Mouse (Mus musculus): ENCODE measurements around the gene Uqcr10. TPM values are rescaled to one million over a fixed set of nuclear protein-coding genes. Genes with fewer than 3 reads are reported as not detected.
A peak's percentile ranks its signal among the peaks of the same experiment; 100 is the strongest.

Gene Uqcr10
- polyA plus RNA-seq, 1 experiment from 2014 or later: 679 TPM

- H3K27ac ChIP-seq: no peak overlapping the region
- H3K4me2 ChIP-seq: no peak overlapping the region
- ATAC-seq (ENCODE audit: insufficient number of reproducible peaks, insufficient read depth, low FRiP score, low TSS enrichment, low read depth): no peak
- H3K36me3 ChIP-seq: peaks cover 13% of the 10 kb centered on the region; the same call in 1 of the 2 replicates
- 29% methylated on average over 12 of the region's 12 CpGs for WGBS
- H3K27me3 ChIP-seq: peaks cover 1% of the 10 kb centered on the region; the same call in 1 of the 2 replicates
- no peak overlapping the region for H3K9ac ChIP-seq (replicated peaks)
- H3K4me1 ChIP-seq (replicated peaks): peaks cover 12% of the 10 kb centered on the region
- no peaks in the 10 kb centered on the region for H3K9me3 ChIP-seq
- H3K4me3 ChIP-seq (replicated peaks): no peak overlapping the region
Observed at GRCm38 (mm10) chr11:4734179-4734578, 30.0 kb upstream of the Uqcr10 start.

GRCm38 (mm10) chr11:4731781-4732180 lies 27.6 kb upstream of the Uqcr10 start:
- Histone ChIP-seq H3K27me3 (no peaks in the 10 kb centered on the region), H3K4me1 (replicated peaks) (peaks cover 12% of the 10 kb centered on the region), H3K36me3 (peaks cover 13% of the 10 kb centered on the region; the same call in 1 of the 2 replicates)

DNA sequence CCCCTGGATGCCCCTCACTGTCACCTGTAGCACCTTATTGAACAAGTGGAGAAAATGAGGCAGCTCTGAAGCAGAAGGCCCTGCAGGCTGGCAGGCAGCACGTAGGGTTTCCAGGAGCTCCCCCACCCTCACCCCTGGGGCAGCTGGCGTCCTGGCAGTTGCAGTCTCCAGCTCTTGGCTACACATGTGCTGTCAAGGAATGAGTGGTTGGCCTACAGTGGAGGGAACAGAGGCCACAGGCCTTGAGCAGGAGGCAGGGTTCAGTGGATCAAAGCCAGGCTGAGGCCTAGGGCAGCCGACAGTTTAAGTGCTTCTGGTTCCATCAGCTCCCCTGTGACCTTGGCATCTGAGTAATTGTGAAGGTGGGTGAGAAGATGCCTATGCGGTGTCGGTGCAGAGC lies 26.8 kb upstream of the Uqcr10 start:
- 65% methylated on average over 5 of the region's 5 CpGs for WGBS
- H3K27ac ChIP-seq: no peak overlapping the region
- H3K9ac ChIP-seq (replicated peaks): no peak overlapping the region

More at GRCm38 (mm10) chr11:4731781-4732180, 27.6 kb upstream of the Uqcr10 start:
- Histone ChIP-seq H3K27ac (no peak overlapping the region), H3K9ac (replicated peaks) (no peak overlapping the region), H3K4me2 (no peak overlapping the region), H3K9me3 (no peaks in the 10 kb centered on the region), H3K4me3 (replicated peaks) (no peak overlapping the region)
- ATAC-seq (ENCODE audit: insufficient number of reproducible peaks, insufficient read depth, low FRiP score, low TSS enrichment, low read depth): no peak
- WGBS: 64% methylated on average over 7 of the region's 7 CpGs

DNA sequence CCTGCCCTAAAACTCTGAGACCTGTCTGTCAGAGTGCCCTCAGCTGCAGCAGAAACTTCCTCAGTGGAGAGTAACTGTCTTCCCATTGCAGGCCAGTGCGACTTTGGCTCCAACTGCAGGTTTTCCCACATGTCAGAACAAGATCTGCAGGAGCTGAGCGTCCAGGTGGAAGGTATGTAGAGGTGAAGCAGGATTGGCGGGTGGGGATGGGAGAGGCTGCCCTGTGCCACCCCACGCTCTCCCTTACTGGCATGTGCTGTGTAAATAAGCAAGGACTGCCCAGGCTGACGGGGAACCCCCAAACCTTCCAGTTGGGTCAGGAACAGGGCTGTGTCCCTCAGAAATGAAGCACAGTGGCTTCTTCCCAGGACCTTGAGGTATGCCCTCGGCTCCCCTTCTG lies 26.0 kb upstream of the Uqcr10 start:
- Histone ChIP-seq H3K27me3 (no peaks in the 10 kb centered on the region), H3K4me1 (replicated peaks) (peaks cover 3% of the 10 kb centered on the region; the same call in 1 of the 2 replicates), H3K9ac (replicated peaks) (no peak overlapping the region), H3K9me3 (no peaks in the 10 kb centered on the region), H3K4me2 (no peak overlapping the region), H3K27ac (peak overlapping the region; percentile 50; the same call in 1 of the 2 replicates), H3K36me3 (peaks cover 26% of the 10 kb centered on the region), H3K4me3 (replicated peaks) (no peak overlapping the region)
- WGBS: 69% methylated on average over 6 of the region's 6 CpGs
- no peak for ATAC-seq (ENCODE audit: insufficient number of reproducible peaks, insufficient read depth, low FRiP score, low TSS enrichment, low read depth)

More for the DNA sequence above, 26.8 kb upstream of the Uqcr10 start:
- Histone ChIP-seq H3K27me3 (no peaks in the 10 kb centered on the region), H3K4me3 (replicated peaks) (no peak overlapping the region), H3K9me3 (no peaks in the 10 kb centered on the region), H3K4me1 (replicated peaks) (peaks cover 11% of the 10 kb centered on the region), H3K36me3 (peaks cover 22% of the 10 kb centered on the region), H3K4me2 (no peak overlapping the region)
- no peak for ATAC-seq (ENCODE audit: insufficient number of reproducible peaks, insufficient read depth, low FRiP score, low TSS enrichment, low read depth)

DNA sequence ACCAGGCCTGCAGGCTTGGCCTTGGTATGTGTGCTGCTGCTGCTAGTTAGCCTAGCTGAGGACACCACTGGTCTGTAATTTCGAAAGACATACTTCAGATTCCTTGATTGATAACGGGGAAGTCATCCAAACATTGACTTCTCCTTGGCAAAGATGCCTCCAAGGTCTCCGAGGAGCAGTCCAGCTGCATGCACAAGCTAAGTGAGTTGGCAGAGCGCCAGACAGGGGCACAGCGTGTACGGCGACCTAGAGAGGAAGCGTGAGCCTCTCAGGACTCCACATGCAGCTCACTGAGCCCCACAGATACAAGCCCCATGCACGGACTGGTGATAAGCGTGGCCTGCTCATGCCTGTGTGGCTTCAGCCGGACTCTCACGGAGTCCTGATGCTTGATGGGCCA lies 25.5 kb upstream of the Uqcr10 start:
- 67% methylated on average over 12 of the region's 12 CpGs for WGBS
- H3K9ac ChIP-seq (replicated peaks): no peak overlapping the region
- no peak overlapping the region for H3K4me3 ChIP-seq (replicated peaks)
- H3K36me3 ChIP-seq: peaks cover 30% of the 10 kb centered on the region
- peak overlapping the region; percentile 50; the same call in 1 of the 2 replicates for H3K27ac ChIP-seq
- ATAC-seq (ENCODE audit: insufficient number of reproducible peaks, insufficient read depth, low FRiP score, low TSS enrichment, low read depth): no peak
- no peak overlapping the region for H3K4me2 ChIP-seq
- H3K9me3 ChIP-seq: no peaks in the 10 kb centered on the region
- no peaks in the 10 kb centered on the region for H3K27me3 ChIP-seq
- H3K4me1 ChIP-seq (replicated peaks): no peaks in the 10 kb centered on the region; the same call in 1 of the 2 replicates

GRCm38 (mm10) chr11:4721728-4722127 lies 17.6 kb upstream of the Uqcr10 start:
- Histone ChIP-seq H3K27me3 (no peaks in the 10 kb centered on the region), H3K4me3 (replicated peaks) (no peak overlapping the region), H3K4me2 (no peak overlapping the region), H3K36me3 (peaks cover 44% of the 10 kb centered on the region), H3K4me1 (replicated peaks) (peaks cover 7% of the 10 kb centered on the region; the same call in 1 of the 2 replicates), H3K27ac (no peak overlapping the region), H3K9me3 (no peaks in the 10 kb centered on the region), H3K9ac (replicated peaks) (no peak overlapping the region)
- no peak for ATAC-seq (ENCODE audit: insufficient number of reproducible peaks, insufficient read depth, low FRiP score, low TSS enrichment, low read depth)
- 78% methylated on average over 8 of the region's 8 CpGs for WGBS

DNA sequence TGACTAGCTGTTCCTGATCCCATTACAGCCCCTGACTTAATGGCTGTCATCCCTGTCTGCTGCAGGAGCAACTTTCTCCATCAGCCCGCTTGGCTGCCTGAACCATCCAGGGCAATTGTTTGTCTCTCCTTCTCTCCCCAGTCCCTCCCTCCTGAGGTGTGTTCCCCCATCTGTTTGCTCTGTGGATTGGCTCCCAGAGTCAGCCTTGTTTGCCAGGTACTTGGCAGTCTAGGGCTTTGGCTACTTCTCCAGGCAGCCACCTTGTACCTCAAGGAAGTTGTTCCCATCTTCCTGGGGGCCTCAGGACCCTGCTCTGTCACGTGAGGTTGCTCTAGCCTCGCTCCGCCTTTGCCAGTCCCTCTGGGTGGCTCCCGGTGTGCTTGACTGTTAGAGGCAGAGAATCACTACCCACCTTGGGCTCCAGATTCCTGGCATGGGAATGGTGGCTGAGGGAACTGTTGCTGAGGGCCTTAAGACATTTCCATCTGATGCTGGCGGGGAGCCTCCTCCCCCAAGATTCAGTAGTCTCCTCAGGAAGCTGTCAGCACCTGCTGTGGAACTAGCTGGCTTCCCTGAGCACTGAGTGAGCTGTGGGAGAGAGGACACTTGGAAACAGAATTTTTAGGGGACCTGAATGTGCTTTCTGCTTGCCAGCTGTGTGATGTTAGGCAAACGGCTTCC lies 16.9 kb upstream of the Uqcr10 start:
- 49% methylated on average over 7 of the region's 7 CpGs for WGBS
- Histone ChIP-seq H3K36me3 (peaks cover 37% of the 10 kb centered on the region), H3K27ac (no peak overlapping the region), H3K4me3 (replicated peaks) (no peak overlapping the region), H3K27me3 (no peaks in the 10 kb centered on the region), H3K9ac (replicated peaks) (no peak overlapping the region), H3K4me1 (replicated peaks) (peaks cover 7% of the 10 kb centered on the region; the same call in 1 of the 2 replicates), H3K4me2 (no peak overlapping the region), H3K9me3 (no peaks in the 10 kb centered on the region)
- no peak for ATAC-seq (ENCODE audit: insufficient number of reproducible peaks, insufficient read depth, low FRiP score, low TSS enrichment, low read depth)

DNA sequence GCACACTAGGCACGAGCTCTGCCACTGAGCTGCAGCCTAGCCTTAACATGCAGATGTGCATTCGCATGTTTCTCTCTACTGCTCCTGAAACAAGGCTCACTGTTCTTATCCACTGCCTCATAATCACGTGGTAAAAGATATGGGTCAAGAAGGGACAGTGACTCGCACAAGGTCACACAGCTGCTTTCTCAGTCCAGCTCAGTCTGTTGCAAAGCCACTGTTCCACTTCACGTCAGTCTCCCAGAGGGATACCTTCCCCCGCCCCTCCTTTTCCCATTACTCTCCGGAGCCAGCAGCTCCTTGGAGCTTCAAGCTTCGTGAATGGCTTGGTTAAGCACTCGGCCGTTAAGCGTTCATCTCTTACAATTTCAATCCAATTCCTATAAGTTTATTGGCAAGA lies 16.3 kb upstream of the Uqcr10 start:
- Histone ChIP-seq H3K4me2 (no peak overlapping the region), H3K27me3 (no peaks in the 10 kb centered on the region), H3K4me1 (replicated peaks) (peaks cover 7% of the 10 kb centered on the region; the same call in 1 of the 2 replicates), H3K4me3 (replicated peaks) (no peak overlapping the region), H3K9ac (replicated peaks) (no peak overlapping the region), H3K27ac (no peak overlapping the region), H3K9me3 (no peaks in the 10 kb centered on the region), H3K36me3 (peaks cover 31% of the 10 kb centered on the region)
- WGBS: 65% methylated on average over 11 of the region's 11 CpGs
- no peak for ATAC-seq (ENCODE audit: insufficient number of reproducible peaks, insufficient read depth, low FRiP score, low TSS enrichment, low read depth)

DNA sequence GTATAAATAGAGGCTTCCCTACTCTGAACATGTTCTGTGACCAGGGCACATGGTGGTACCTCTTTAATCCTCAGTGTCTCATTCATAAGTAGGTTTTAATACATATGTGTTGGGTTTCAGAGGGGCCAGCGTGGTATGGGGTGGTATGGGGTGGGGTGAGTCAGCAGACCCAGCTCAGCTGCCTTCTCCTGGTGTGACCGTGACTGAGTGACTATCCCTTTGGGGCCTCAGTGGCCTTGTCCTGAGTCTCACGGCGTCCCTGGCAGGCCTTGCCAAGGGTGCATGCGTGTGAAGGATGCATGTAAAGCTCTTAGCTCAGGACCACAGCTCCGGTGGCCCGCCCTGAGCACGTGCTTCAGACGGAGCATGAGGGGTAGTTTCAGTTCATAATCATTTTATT lies 15.8 kb upstream of the Uqcr10 start:
- H3K27me3 ChIP-seq: no peaks in the 10 kb centered on the region
- no peak overlapping the region for H3K27ac ChIP-seq
- ATAC-seq (ENCODE audit: insufficient number of reproducible peaks, insufficient read depth, low FRiP score, low TSS enrichment, low read depth): no peak
- 84% methylated on average over 9 of the region's 9 CpGs for WGBS
- H3K4me3 ChIP-seq (replicated peaks): no peak overlapping the region
- H3K9ac ChIP-seq (replicated peaks): no peak overlapping the region
- H3K4me2 ChIP-seq: no peak overlapping the region
- H3K9me3 ChIP-seq: no peaks in the 10 kb centered on the region
- H3K36me3 ChIP-seq: peaks cover 26% of the 10 kb centered on the region
- H3K4me1 ChIP-seq (replicated peaks): peaks cover 7% of the 10 kb centered on the region; the same call in 1 of the 2 replicates

GRCm38 (mm10) chr11:4718548-4718947 lies 14.4 kb upstream of the Uqcr10 start:
- H3K4me1 ChIP-seq (replicated peaks): peaks cover 7% of the 10 kb centered on the region; the same call in 1 of the 2 replicates
- no peak overlapping the region for H3K4me3 ChIP-seq (replicated peaks)
- ATAC-seq (ENCODE audit: insufficient number of reproducible peaks, insufficient read depth, low FRiP score, low TSS enrichment, low read depth): no peak
- H3K27ac ChIP-seq: no peak overlapping the region
- no peak overlapping the region for H3K4me2 ChIP-seq
- H3K36me3 ChIP-seq: peaks cover 14% of the 10 kb centered on the region; the same call in 1 of the 2 replicates
- no peak overlapping the region; the same call in 1 of the 2 replicates for H3K9ac ChIP-seq (replicated peaks)
- WGBS: 82% methylated on average over 5 of the region's 5 CpGs
- H3K9me3 ChIP-seq: no peaks in the 10 kb centered on the region
- no peaks in the 10 kb centered on the region for H3K27me3 ChIP-seq

DNA sequence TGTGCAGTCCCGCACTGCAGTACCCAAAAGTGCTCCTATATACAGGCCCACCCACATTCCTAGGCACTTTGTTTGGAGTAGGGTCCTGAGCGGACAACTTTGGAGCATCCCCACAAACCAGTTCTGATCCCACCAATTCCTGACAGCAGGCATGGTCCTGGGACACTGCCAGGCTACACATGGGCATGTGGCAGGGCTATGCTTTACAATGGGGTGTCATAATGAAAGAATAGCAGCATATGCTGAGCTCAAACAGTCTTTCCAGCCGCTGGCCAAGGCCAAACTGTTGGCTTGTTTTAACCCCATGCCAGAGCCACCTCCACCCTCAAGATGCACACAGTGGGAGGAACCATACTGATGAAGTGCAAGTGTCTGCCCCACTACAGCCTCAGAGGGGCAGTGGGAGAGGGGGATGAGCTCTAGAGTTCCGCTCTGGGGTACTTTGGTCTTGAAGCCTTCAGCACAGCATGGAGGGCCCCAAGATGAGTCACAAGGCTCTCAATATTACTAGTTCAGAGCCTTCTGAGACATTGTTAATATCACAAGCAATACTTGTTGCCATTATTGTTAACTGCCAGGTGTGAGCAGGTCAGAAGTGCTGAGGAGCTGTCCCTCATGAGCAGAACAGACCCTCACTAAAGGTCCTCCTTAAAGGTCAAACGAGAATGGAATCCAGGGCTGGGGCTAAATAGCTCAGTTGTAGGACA lies 12.5 kb upstream of the Uqcr10 start:
- Histone ChIP-seq H3K9me3 (no peaks in the 10 kb centered on the region), H3K27me3 (no peaks in the 10 kb centered on the region), H3K4me2 (no peak overlapping the region), H3K27ac (no peak overlapping the region), H3K4me1 (replicated peaks) (peaks cover 7% of the 10 kb centered on the region; the same call in 1 of the 2 replicates), H3K36me3 (no peaks in the 10 kb centered on the region), H3K4me3 (replicated peaks) (no peak overlapping the region), H3K9ac (replicated peaks) (no peak overlapping the region)
- 83% methylated on average over 5 of the region's 5 CpGs for WGBS
- ATAC-seq (ENCODE audit: insufficient number of reproducible peaks, insufficient read depth, low FRiP score, low TSS enrichment, low read depth): no peak
